Mouse (Mus musculus) G1E (cell line): ENCODE data around the gene Fndc3b.

Experiments
- CTCF ChIP-seq: IDR thresholded peaks from 2 replicates; pipeline ENCODE4 v1.5.1; 2012; ENCODE audit warnings: low read depth, low read length, inconsistent platforms, mixed read lengths
- POLR2AphosphoS5 ChIP-seq: IDR thresholded peaks from 2 replicates; pipeline ENCODE4 v1.6.1; 2012; ENCODE audit warnings: low read depth, low read length, inconsistent platforms; ENCODE audit not compliant: insufficient replicate concordance

DNA sequence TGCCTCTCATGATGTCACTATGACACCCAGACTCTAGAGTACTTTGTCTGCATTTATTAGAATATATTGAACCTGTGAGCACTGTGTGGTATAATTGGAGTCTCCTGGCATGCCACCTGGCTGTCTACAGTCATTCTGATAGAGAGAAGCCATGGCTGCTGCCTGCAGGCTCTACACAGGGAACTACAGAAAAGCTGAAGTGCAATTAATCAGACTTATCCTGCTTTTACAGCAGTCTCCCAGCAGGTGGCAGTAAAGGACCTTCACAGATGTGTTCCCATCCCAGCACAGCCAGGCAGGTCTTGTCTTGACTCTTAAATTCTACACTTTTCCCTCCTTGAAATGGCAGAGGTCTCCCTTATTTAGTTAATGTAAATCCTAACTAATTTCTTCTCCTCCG, 250.1 kb downstream of the Fndc3b start:
- TF ChIP-seq CTCF = peak; percentile 68
- TF ChIP-seq POLR2AphosphoS5 = no peak
